Mouse (Mus musculus) mouse trophoblast stem cell (cell line): ENCODE results near the gene Hip1.

Experiments used
- in situ Hi-C, 2 experiments: fragments of 300-500 bp; cut with MseI, MboI; formaldehyde crosslinking; loops; 2 replicates in 1 of 2; 3 replicates in 1 of 2; pipeline ENCODE4 v1.15.1; 2025

Gene Hip1

GRCm38 (mm10) chr5:135445755-135446154 lies 99.2 kb downstream of the Hip1 start:
- in situ Hi-C loops = no loop called here

- in situ Hi-C loops = no loop called here
Observed at GRCm38 (mm10) chr5:135442430-135442829, 102.5 kb downstream of the Hip1 start.

- in situ Hi-C loops = no loop called here
Observed at GRCm38 (mm10) chr5:135435039-135435438, 109.9 kb downstream of the Hip1 start.

GRCm38 (mm10) chr5:135433861-135434260 lies 111.1 kb downstream of the Hip1 start:
- in situ Hi-C loops = no loop called here

- in situ Hi-C loops = no loop called here
Observed at GRCm38 (mm10) chr5:135431111-135431510, 113.8 kb downstream of the Hip1 start.

GRCm38 (mm10) chr5:135428786-135429185 lies 116.1 kb downstream of the Hip1 start:
- in situ Hi-C loops = no loop called here

GRCm38 (mm10) chr5:135410266-135410665 lies 134.7 kb downstream of the Hip1 start:
- in situ Hi-C loops = no loop called here

GRCm38 (mm10) chr5:135408114-135408513 lies 136.8 kb downstream of the Hip1 start:
- in situ Hi-C loops = no loop called here

GRCm38 (mm10) chr5:135405437-135405836 lies 139.5 kb downstream of the Hip1 start:
- in situ Hi-C loops = no loop called here

- in situ Hi-C loops = no loop called here
Observed at GRCm38 (mm10) chr5:135404623-135405022, 140.3 kb downstream of the Hip1 start.

GRCm38 (mm10) chr5:135400244-135400643 lies 144.7 kb downstream of the Hip1 start:
- in situ Hi-C loops = no loop called here

- in situ Hi-C loops = no loop called here
Observed at GRCm38 (mm10) chr5:135399382-135399781, 145.5 kb downstream of the Hip1 start.

- in situ Hi-C loops = no loop called here
Observed at GRCm38 (mm10) chr5:135395826-135396225, 149.1 kb downstream of the Hip1 start.

GRCm38 (mm10) chr5:135394004-135394823 lies 150.7 kb downstream of the Hip1 start, which contains the start of gene Pom121:
TSS of gene Pom121 (minus strand) at chr5:135394546.
- in situ Hi-C loops = no loop called here

GRCm38 (mm10) chr5:135383771-135384170 lies 161.1 kb downstream of the Hip1 start:
- in situ Hi-C loops = no loop called here

- in situ Hi-C loops = no loop called here
Observed at GRCm38 (mm10) chr5:135382746-135383145, 162.2 kb downstream of the Hip1 start.

- in situ Hi-C loops = no loop called here
Observed at GRCm38 (mm10) chr5:135381356-135381925, 163.5 kb downstream of the Hip1 start.

GRCm38 (mm10) chr5:135380681-135381080 lies 164.2 kb downstream of the Hip1 start:
- in situ Hi-C loops = no loop called here

GRCm38 (mm10) chr5:135376341-135376740 lies 168.6 kb downstream of the Hip1 start:
- in situ Hi-C loops = no loop called here

- in situ Hi-C loops = no loop called here
Observed at GRCm38 (mm10) chr5:135375167-135375566, 169.8 kb downstream of the Hip1 start.

GRCm38 (mm10) chr5:135373601-135374000 lies 171.3 kb downstream of the Hip1 start:
- in situ Hi-C loops = no loop called here

GRCm38 (mm10) chr5:135371195-135371594 lies 173.7 kb downstream of the Hip1 start:
- in situ Hi-C loops = no loop called here
